Mouse (Mus musculus) mouse trophoblast stem cell (cell line): ENCODE data around the gene Sergef.

Experiments used
- in situ Hi-C, 2 experiments: fragments of 300-500 bp; cut with MseI, MboI; formaldehyde crosslinking; loops; 2 replicates in 1 of 2; 3 replicates in 1 of 2; pipeline ENCODE4 v1.15.1; 2025

The Sergef gene

DNA sequence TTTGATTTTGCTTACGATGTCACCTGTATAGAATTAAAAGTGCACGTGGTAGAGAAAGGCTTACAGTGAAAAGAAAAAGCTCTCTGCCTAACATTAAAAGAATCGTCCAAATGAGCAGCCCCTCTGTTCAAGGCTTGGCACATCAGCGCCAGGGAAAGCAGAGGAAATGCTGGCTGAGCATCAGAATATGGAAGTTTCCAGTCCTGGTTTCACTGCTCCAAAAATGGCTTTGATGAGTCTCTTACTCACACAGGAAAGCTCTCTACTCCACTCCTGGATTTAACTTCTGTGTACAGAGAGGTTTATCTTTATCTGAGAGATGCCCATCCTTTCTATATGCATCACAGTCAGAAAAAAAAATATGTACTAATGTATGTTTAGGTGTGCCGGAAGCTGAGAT lies 61.5 kb downstream of the Sergef start:
- in situ Hi-C loops, result no loop called here

DNA sequence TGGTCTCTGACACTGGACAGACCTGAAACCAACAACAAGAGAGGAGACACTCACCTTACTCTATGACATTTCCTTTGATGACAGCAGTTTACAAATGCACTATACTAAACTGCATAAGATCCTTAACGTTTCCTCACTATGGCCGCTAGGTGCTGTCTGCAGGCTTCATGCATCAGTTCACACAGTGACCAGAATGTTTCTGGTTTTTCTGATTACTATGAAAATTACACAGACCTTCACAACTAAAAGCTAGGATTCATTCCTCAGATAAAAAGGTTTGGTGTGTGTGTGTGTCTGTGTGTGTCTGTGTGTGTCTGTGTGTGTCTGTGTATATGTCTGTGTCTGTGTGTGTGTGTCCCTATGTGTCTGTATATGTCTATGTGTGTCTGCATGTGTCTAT lies 63.7 kb downstream of the Sergef start:
- in situ Hi-C loops, result no loop called here

DNA sequence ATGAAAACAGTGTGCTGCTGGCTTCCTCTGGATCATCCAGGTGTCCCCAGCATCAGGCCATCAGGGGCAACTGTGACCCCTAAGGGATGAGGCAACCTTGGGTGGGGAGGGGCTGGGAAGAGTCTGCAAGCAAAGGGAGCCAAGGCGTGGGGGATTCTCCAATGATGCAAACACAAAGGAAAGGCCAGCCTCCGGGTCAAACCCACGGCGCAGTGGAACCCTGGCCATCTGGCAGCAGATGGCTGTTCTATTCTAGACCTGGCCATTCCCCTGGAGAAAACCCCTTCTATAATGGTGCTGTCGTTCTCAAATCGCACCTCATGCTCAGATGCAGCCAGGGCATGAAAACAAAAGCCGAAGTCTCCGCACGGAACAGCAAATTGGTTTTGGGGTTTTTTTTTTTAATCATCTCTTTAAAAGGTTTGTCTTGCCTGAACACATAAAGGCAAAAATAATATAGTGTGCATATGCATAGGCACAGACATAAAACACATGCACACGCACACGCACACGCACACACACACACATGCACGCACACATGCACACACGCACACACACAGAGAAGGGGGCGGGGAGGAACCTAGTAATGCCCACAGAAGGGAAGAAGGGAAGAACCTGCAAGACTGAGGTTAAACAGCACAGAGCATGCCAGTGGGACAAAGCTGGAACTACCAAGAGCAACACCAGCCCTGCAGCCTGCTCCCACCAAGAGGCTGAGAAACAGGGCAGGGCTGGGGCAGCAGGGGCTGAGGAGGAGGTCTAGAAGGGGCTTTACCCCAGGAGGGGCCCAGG lies 66.6 kb downstream of the Sergef start:
- in situ Hi-C loops, result no loop called here

DNA sequence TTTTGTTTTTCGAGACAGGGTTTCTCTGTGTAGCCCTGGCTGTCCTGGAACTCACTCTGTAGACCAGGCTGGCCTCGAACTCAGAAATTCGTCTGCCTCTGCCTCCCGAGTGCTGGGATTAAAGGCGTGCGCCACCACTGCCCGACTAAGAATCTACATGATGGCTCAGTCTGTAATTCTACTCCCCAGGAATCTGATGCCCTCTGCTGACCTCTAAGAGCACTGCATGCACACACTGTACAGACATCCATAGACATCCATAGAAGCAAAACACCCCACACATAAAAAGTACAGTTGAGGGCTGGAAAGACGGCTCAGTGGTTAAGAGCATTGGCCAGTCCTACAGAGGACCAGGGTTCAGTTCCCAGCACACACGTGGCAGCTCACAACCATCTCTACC lies 70.1 kb downstream of the Sergef start:
- in situ Hi-C loops, result loop anchor here (5.0 to 10.0 kb wide), 2 partner anchors 175 to 177 kb away; partner anchors contain the start of gene Kcnc1 (in 1 of the 2)

DNA sequence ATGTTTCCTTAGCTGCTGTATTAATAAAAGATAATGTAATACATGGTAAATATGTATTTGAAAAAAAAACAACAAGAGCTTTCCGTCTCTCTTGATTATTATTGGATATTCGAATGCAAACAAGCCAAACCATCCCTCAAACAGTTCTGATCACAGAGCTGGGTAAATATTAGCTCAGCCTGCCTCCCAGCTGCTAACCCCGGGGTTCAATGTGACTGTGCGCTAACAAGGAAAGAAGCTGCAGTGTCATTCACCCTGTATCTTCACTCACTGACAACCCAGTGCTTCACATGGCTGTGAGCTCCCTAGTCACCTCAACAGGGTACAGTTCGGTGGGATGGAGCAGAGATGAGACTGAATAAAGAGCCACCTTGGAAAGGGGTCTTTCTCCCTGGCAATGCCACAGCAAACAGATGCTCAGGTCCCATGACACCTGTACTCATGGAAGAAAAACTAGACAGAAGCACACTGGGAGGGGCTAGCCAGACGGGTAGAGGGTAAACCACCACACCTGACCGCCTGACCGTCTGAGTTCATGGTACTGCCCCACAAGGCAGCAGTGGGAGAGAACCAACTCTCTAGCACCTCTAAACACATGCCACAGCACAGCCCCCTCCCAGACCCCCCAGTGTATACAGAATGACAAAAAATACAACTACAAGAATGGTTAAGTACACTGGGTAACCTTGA lies 73.1 kb downstream of the Sergef start:
- in situ Hi-C loops, result loop anchor here (5.0 to 10.0 kb wide), 2 partner anchors 172 to 174 kb away; partner anchors contain the start of gene Kcnc1 (in 1 of the 2)

DNA sequence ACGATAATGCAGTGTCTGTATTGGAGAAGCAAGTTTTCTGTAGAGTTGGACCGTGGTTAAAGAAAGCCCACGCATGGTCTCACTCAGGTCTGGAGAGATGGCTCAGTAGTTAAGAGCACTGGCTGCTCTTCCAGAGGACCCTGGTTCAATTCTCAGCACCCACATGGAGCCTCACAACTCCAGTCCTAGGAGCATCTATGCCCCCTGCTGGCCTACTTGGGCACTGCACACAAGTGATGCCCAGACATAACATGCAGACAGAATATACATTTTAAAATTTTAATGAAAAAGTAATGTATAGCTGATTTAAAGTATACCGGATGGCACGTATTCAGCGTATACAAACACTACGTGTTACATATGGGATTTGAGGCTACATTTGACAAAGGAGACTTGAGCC lies 74.2 kb downstream of the Sergef start:
- in situ Hi-C loops, result loop anchor here (5.0 to 10.0 kb wide), 2 partner anchors 171 to 173 kb away; partner anchors contain the start of gene Kcnc1 (in 1 of the 2)

DNA sequence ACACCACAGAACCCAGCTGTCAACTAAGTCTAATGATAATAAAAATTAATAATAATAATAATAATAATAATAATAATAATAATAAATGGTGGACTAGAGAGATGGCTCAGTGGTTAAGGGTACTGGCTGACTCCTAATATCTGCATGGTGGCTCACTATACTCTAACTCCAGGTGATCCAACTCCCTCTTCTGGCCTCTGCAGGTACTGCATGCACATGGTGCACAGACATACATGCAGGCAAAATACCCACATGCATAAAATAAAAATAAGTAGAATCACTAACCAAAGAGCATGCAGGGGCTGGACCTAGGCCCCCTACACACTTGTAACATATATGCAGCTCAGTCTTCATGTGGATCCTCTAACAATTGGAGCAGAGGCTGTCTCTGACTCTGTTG lies 75.8 kb downstream of the Sergef start:
- in situ Hi-C loops, result loop anchor here in 1 of 2 experiments (10.0 kb wide), 1 partner anchor 169 kb away; the partner anchor contains the start of gene Kcnc1

DNA sequence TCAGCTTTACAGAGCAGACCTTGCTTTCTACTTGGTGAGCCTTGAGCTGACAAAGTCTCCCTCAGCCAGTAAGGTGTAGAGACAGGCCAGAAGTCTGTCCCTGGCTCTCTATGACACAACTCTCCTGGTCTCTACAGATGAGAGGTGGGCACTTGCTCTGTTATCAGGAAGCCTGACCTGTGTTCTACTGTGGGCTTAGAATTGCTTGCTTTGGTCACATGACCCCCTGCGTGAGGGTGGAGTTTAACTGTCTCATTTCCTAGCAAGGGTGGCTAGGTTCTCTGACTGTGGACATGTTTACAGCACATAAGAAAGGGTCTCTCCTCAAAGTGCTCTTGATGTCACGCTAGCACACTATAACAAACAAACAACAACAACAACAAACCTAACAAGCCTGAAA lies 79.5 kb downstream of the Sergef start:
- in situ Hi-C loops, result loop anchor here in 1 of 2 experiments (10.0 kb wide), 1 partner anchor 165 kb away; the partner anchor contains the start of gene Kcnc1

DNA sequence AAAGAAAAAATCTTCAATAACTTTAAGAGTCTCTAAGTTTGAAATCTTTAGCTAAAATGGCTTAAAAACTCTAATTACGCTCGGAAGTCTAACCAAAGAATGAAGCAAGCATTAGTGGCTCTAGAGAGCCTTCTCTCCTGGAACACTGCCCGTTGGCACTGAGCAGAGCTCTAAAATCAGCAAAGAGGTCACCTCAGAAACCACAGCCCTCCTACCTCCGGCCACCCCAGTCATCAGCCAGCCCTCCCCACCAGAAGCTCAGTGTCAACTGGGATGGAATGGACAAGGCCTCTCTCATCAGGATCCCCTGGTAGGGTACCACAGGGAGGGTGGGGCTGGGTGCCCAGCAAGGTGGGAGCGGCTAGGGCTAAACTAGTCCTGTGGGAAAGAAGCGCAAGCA lies 80.0 kb downstream of the Sergef start:
- in situ Hi-C loops, result loop anchor here in 1 of 2 experiments (10.0 kb wide), 1 partner anchor 165 kb away; the partner anchor contains the start of gene Kcnc1

DNA sequence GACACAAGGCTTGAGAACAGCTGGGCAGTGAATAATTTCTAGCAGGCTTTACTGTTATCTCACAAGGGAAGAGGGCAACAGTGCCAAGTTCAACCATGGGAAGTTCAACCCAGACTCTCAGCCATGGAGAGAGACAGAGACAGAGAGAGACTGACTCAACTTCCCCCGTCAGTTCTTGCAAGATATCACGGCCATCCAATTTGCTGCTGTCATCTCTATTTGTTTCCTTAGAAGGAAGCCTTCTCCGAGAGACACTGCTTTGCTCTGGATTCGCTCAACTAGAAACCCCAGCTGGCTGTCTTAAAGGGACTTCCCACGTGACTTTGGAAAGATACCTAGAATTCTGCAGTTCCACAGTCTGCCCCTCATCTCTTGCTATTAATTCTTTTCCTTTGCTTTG lies 80.6 kb downstream of the Sergef start:
- in situ Hi-C loops, result no loop called here

DNA sequence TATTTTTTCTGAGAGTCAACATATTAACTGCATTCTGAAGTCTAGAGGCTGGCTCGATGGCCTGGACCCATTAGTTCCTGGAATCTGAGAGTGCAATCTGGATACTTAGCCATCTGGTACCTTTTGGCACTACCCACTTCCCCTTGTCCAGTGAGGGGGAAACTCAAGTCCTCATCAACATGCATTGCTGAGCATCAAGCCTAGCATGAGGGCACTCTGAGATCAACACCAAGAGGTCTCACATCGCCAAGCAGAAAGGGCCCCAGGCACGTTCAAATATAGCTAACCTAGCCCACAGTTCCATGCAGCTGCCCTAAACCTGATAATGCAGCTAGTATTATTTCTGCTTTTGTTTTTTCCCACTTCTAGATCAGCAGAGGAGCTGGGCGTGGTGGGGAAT lies 81.6 kb downstream of the Sergef start:
- in situ Hi-C loops, result no loop called here

DNA sequence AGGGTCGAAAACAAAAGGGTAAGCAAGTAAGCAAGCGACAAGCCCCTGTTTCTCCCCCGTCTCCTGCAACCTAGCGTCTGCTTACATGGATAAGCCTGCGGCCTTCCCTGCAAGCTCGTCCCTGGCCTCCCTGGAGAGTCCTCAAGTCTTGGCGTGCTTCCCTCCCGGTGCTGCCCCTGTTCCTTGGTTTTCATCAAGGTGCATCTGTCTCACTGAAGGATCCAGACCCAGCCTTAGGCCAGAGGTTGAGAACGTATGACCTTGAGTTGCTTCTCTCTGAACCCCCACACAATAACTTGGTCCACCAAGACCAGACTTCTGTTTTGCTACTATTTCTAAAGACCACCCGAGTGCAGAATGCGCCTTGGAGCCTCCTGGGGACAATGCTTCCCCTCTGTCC lies 82.2 kb downstream of the Sergef start:
- in situ Hi-C loops, result no loop called here

DNA sequence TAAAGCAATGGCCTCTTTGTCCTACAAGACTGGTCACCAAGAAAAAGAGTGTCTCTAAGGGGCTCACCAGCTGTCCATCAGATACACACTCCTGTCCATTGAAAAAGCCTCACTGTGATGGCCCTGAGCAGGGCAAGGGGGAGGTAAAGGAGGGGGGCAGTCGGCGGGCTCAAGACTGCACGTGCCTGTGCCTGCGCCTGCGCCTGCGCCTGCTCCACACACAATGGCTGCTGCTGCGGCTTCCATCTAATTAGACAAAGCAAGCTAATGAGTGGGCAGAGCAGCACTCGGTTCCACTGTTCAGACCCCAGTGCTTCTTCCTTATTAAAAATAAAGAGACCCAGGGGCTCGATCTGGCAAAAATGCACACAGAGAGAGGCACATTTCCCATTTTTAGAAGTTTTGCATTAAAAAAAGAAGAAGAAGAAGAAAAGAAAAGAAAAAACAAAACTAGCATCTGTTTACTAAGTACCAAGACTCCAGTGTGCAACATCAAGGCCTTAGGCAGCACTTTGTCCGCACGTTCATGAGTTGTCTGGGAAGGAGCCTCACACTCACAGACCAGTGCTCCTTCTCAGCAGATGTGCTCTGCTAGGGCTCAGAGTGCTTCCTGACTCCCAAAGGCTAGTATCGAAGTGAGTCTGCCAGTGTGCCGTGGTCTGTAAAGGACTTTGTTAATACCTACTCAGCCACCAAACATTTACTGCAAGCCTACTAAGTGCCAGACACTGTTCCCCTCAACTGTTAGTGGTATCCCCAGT lies 83.1 kb downstream of the Sergef start:
- in situ Hi-C loops, result no loop called here

DNA sequence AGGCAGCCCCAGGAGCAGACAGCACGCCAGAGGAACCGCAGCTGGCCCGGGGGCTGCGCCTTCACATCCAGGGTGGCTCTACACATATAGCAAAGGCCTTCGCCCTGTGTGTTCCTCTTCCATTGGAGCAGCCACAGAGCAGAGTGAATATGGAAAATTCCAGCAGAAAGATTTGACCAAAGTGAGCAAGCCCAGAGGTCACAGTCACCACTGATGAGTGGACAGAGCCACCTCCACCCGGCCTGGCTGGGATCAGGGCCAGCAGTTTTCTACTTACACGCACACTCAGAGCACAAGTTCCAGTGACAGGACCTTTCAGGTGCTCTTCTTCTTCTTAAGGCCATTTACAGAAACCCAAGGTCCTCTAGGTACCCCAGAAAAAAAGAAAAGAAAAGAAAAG lies 83.9 kb downstream of the Sergef start:
- in situ Hi-C loops, result no loop called here

DNA sequence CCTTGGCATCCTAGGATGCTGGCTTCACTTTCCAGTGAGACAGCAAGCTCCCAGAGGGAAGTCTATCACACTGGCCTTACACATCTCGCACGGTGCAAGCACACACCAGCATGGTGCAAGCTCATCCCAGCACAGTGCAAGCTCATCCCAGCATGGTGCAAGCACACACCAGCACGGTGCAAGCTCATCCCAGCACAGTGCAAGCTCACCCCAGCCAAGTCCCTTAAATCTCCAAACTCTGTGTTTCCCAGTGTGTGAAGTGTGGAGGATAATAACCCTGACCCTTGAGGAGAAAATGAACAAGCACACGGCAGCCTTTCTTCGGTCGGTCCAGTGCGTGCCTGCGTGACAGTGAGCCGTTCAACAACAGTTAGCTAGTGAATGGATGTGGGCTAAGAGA lies 84.8 kb downstream of the Sergef start:
- in situ Hi-C loops, result no loop called here

DNA sequence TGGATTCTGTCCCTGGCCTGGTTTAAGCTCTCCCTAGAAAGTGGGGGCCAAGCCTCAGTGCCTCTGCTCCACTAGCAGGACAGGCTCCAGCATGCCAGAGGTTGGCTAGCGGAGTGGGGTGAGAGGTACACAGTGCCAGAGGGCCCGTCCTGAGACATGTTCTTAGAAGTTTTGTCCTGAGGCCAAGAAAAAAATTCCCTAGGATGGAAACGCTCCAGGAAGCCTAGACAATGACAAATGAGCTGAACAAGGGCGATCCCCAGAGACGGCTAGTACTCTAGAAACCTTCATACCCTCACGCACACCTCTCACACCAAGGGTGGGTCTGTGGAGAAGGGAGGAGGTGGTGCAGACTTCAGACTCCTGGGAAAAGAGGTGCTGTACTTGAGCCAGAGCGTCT lies 85.6 kb downstream of the Sergef start:
- in situ Hi-C loops, result no loop called here

DNA sequence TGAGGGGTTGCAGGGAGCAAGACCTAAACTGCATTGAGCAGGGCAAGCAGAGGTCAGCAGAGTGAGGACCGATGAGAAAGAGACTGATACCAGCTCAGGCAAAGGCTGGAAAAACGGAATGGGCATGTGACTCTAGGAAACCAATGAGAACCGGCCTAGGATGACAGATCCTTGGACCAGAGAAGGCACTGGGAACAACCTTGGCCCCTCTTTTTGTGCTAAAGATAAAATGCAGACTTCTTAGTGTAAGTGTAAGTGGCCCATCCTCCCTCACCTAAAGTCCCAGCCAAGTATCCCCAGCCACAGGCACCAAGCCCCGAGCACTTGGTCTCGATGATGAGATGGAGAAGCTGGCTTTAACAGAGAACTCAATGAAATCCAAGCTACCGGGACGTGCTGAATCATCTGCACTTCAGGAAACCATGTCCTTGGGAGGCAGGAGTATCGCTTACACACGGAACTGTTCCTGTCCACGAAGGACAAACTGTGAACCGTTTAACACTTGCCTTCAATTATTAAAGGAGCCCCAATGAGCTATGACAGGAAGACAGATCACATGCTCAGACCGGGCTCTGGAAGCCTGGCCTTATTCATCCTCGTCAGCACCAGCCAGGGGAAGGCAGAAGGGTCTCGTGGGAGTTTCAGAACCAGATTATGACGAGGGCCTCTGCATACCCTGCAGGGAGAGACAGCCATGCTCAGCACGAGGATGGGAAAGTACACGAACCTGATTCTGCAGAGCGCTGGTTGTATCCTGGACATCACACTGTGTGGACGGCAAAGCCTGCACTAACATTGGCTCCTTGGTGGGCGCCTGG lies 87.5 kb downstream of the Sergef start:
- in situ Hi-C loops, result no loop called here

DNA sequence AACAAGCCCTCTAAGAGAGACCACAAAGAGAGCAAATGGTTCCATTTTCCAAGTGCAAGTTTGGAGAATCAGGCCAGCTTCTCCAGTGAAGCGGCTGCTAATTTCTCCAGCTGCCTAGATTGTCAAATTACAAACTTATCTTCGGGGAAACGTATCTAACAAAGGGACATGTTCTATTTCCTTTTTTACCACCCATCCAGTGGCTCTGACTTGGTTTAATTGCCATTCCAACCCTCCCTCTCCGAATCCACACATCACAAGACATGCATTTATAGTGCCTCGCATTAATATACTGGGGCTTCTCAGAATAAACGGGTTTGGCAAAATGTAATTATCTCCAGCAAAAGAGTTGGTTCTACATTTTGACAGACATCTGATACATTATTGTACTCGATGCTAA lies 88.4 kb downstream of the Sergef start:
- in situ Hi-C loops, result no loop called here

DNA sequence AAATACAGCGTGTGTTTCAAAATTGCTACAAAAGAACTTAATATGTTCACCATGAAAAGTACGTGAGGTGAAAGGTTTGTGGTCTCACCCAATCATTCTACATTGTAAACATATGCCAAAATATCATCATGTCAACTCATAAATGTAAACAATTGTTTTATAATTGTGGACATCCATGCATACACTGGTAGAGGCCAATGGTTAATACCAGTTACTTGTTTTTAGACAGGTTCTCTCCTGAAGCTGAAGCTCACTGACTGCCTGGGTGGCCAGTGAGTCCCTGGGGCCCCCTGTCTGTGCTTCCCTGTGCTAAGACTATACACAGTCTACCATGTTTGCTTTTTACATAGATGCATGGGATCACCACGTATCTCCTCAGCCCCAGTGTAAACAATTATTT lies 91.5 kb downstream of the Sergef start:
- in situ Hi-C loops, result no loop called here

DNA sequence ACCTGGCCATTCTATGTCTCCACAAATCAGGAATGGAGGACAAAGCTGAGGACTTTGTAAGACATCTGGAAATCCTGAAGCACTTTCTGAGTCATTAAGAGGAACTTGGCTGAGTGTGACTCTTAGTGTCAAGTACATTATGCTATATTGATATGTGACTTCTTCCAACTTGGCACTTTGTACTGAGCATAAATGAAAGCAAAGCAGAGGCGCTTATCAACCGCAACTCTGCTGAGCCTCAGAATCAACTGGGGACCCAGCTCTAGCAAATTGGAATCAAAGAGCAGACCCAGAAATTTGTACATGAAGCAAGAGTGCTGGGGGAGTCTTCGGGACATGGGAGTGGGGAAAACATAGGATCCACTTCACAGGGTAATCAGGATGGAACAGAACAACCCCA lies 92.0 kb downstream of the Sergef start:
- in situ Hi-C loops, result no loop called here

DNA sequence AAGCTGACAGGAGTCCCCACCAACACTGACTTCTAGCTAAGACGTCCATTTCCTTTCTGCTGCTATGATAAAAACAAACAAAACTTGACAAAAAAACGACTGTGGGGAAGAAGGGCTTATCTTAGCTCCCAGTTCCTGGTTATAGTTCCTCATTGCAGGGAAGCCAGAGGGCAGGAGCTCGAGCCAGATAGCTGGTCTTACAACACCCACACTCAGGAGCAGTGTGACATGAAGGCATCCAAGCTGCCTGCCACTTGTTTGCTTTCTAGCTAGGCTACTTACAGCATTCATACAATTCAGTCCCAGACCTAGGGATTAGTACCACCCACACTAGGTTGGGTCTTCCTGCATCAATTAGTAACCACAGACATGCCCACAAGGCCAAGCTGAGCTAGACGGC lies 93.1 kb downstream of the Sergef start:
- in situ Hi-C loops, result no loop called here
